Mouse (Mus musculus): ENCODE data around the gene C130026I21Rik. TPM values are rescaled to one million over a fixed set of nuclear protein-coding genes. Genes with fewer than 3 reads are reported as not detected.

Gene C130026I21Rik
- total RNA-seq, 2 experiments from 2014 or later = 0.34 to 0.54 TPM

DNA sequence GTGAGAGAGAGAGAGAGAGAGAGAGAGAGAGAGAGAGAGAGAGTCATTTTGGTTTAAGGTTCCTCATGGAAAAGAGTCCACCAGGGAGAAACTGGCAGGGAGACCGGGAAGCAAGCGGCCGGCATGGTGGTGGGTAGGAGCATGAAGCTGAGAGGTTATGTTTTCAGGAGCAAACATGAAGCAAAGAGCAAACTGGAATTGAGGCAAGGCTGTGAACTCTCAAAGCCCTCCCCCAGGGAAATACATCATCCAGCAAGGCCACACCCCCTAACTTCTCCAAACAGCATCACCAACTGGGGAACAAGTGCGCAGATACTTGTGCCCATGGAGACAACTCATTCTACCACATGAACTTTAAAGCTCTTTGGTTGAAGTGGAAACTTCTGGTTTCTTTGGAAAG is 326.8 kb downstream of the C130026I21Rik start:
- no peak for DNase-seq (ENCODE audit: low spot score in 2 of 2)

Small RNA genes within 50 kb of the gene (microRNA-seq; reads per million reads assigned to microRNA genes)
- gene Gm27907 = not detected

Other genes starting within 250 kb of the C130026I21Rik start
- gene Gm10553, start 170.4 kb downstream of the C130026I21Rik start, total RNA-seq (2021) = not detected
- gene A530032D15Rik, start 160.7 kb downstream of the C130026I21Rik start, total RNA-seq (2021) = not detected